Mouse (Mus musculus) gastrocnemius, postnatal 4 days (tissue): Measurements from ENCODE around the gene Angel1. TPM values are rescaled to one million over a fixed set of nuclear protein-coding genes. Genes with fewer than 3 reads are reported as not detected.

Source experiments
- DNase-seq, 2 experiments: peaks; one replicate each; pipeline ENCODE4 v3.0.0; 2021 to 2022; ENCODE audit warnings: low spot score in 2 of 2, mixed read lengths in 2 of 2
- total RNA-seq, 2 experiments: library from RNA; stranded (reverse); gene quantifications; 2 replicates each; pipeline ENCODE4 v1.2.3; 2021

Gene Angel1
- total RNA-seq, 2 experiments from 2014 or later: 7.5 to 10.2 TPM

DNA sequence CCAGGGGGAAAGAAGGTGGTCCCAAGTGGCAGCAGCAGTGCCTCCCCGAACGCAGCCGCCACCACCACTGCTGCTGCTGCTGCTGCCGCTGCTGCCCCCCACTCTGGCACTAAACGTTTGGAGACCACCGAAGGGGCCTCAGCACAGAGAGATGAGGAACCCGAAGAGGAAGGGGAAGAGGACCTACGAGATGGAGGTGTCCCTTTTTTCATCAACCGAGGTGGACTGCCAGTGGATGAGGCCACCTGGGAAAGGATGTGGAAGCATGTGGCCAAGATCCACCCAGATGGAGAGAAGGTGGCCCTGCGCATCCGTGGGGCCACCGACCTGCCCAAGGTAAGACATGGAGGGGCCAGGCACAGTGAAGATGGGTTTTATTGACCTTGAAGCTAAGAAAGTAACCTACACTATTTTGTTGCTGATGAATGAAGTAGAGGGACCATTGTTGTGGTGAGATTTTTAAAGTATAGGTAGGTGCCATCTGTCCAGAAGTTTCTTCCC, 46.2 kb downstream of the Angel1 start:
- no peak for DNase-seq

GRCm38 (mm10) chr12:86679546-86679930, 46.7 kb downstream of the Angel1 start:
- DNase-seq: no peak

DNA sequence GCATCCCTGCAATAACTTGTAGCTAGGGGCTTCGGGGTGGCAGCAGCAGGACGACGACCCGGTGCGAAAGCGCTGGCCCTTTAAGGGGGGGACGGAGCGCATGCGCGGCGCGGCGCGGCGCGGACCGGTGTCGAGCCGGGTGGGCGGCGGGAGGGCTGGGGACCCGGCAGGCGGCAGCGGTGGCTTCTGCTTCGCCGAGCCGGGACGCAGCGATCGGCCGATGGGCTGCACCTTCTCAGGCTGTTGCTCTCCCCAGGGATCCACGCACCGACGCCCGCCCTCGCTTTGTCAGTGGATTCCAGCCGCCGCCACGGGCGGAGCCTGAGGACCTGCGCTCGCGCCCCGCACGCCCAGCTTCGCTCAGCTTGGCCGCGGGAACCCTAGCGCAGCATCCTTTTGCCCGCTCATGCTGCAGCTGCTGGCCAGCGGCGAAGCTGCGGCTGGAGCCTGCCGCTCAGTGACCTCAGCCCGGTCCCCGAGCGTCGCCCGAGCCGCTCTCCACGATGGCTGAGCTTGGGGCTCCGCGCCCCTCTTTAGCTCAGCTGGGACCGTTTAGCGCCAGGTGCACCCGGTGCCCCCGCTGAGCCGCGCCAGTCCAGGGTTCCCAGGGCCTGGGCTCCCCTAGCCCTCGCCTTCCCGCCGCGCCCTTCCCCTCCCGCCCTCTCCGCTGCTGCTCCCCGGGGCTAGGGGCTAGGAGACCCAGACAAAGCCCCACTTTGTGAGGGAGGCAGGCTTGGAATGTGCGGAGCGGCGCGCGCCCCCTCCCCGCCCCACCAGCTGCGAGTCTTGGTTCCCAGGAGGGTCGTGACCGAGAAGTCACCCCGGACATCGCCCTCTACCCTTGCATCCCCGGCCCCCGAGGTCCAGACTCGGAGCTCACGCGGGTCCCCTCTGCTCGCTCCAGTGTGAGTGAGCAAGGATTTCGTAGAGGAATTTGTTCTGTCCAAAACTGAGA, 47.4 kb downstream of the Angel1 start, which contains the start of gene Vash1:
Vash1 (plus strand) TSS at position 110 of the 955 bp plus-strand sequence.
- peak; percentile 62 to 74 for DNase-seq

GRCm38 (mm10) chr12:86672507-86672906, 53.8 kb downstream of the Angel1 start:
- no peak for DNase-seq

DNA sequence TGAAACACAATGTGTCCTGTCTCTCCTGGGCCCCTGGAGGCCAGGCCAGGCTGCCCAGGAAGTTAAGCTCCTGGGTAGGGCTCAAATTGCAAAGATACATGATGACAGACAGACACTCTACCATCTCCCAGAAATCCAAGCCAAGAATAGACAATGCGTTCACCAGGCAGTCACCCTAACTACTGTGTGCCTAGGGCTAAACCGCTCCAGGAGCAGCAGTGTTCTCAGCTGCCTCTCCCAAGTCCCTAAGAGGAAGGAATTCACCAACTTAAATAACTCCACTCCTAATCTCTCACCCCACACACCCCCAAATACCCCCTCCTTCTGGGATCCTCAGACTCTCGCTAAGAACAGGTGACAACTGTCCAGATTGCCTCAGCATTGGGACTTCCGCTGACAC, 54.2 kb downstream of the Angel1 start:
- DNase-seq: no peak

- no peak for DNase-seq
Observed at GRCm38 (mm10) chr12:86668404-86668803, 57.9 kb downstream of the Angel1 start.

GRCm38 (mm10) chr12:86665656-86666055, 60.6 kb downstream of the Angel1 start:
- no peak for DNase-seq

GRCm38 (mm10) chr12:86660466-86660865, 65.8 kb downstream of the Angel1 start:
- no peak for DNase-seq

GRCm38 (mm10) chr12:86659447-86659968, 66.8 kb downstream of the Angel1 start:
- no peak for DNase-seq

GRCm38 (mm10) chr12:86652570-86653041, 73.7 kb downstream of the Angel1 start:
- DNase-seq: peak; percentile 88 to 96

- no peak for DNase-seq
Observed at GRCm38 (mm10) chr12:86651301-86651860, 74.9 kb downstream of the Angel1 start.

Other genes starting within 250 kb of the Angel1 start
- 10 to 100 TPM; 58.1 to 58.7 TPM for gene Vash1, start 47.8 kb downstream of the Angel1 start, total RNA-seq
- gene Lrrc74a, start 7.9 kb upstream of the Angel1 start, total RNA-seq: not detected
- 10 to 100 TPM; 43.2 to 44.8 TPM for gene Irf2bpl, start 158.3 kb upstream of the Angel1 start, total RNA-seq
- 10 to 100 TPM; 21.5 to 31.1 TPM for gene Cipc, start 220.6 kb upstream of the Angel1 start, total RNA-seq